Mouse (Mus musculus) liver (tissue): Measurements from ENCODE around the gene Serpina16.
"Not testable (repeated sequence)": the region's sequence is repeated elsewhere in the genome, so short reads cannot be mapped to it uniquely, and the experiment has no call there.

Experiments
- DNase-seq: peaks from one replicate; pipeline ENCODE4 v3.0.0-alpha.2; 2020; ENCODE audit warnings: mixed read lengths

The Serpina16 gene

GRCm38 (mm10) chr12:103676039-103676438 lies at the start of gene Serpina16:
Serpina16 (minus strand) TSS chr12:103676139.
- DNase-seq, result no peak

- no peak for DNase-seq
Observed at GRCm38 (mm10) chr12:103711537-103711936, 35.6 kb upstream of the Serpina16 start.

GRCm38 (mm10) chr12:103710405-103710804 lies 34.5 kb upstream of the Serpina16 start:
- no peak for DNase-seq

GRCm38 (mm10) chr12:103706113-103706512 lies 30.2 kb upstream of the Serpina16 start:
- DNase-seq, result peak; percentile 43

- DNase-seq, result no peak
Observed at GRCm38 (mm10) chr12:103705547-103705946, 29.6 kb upstream of the Serpina16 start.

GRCm38 (mm10) chr12:103700144-103700750 lies 24.3 kb upstream of the Serpina16 start:
- DNase-seq, result no peak

- DNase-seq, result no peak
Observed at GRCm38 (mm10) chr12:103695429-103695828, 19.5 kb upstream of the Serpina16 start, which contains the start of gene Serpina1f. Serpina1f (minus strand) TSS chr12:103695529.

- no peak for DNase-seq
Observed at GRCm38 (mm10) chr12:103688221-103688814, 12.4 kb upstream of the Serpina16 start.

- no peak for DNase-seq
Observed at GRCm38 (mm10) chr12:103687021-103687420, 11.1 kb upstream of the Serpina16 start.

- no peak for DNase-seq
Observed at GRCm38 (mm10) chr12:103686050-103686449, 10.1 kb upstream of the Serpina16 start.

- peak; percentile 37 for DNase-seq
Observed at GRCm38 (mm10) chr12:103685386-103685785, 9.4 kb upstream of the Serpina16 start.

GRCm38 (mm10) chr12:103683775-103684174 lies 7.8 kb upstream of the Serpina16 start:
- no peak for DNase-seq

- DNase-seq, result peak; percentile 9
Observed at GRCm38 (mm10) chr12:103681739-103682138, 5.8 kb upstream of the Serpina16 start.

GRCm38 (mm10) chr12:103681169-103681568 lies 5.2 kb upstream of the Serpina16 start:
- DNase-seq, result no peak

- not testable (repeated sequence) for DNase-seq
Observed at GRCm38 (mm10) chr12:103679853-103680252, 3.9 kb upstream of the Serpina16 start.

- DNase-seq, result no peak
Observed at GRCm38 (mm10) chr12:103673179-103673578, 2.8 kb downstream of the Serpina16 start.

GRCm38 (mm10) chr12:103671483-103671882 lies 4.5 kb downstream of the Serpina16 start:
- no peak for DNase-seq

GRCm38 (mm10) chr12:103670964-103671363 lies 5.0 kb downstream of the Serpina16 start:
- DNase-seq, result no peak

GRCm38 (mm10) chr12:103670344-103670743 lies 5.6 kb downstream of the Serpina16 start:
- no peak for DNase-seq

GRCm38 (mm10) chr12:103665286-103665685 lies 10.7 kb downstream of the Serpina16 start:
- DNase-seq, result no peak

GRCm38 (mm10) chr12:103662053-103662452 lies 13.9 kb downstream of the Serpina16 start:
- DNase-seq, result not testable (repeated sequence)

GRCm38 (mm10) chr12:103660076-103660475 lies 15.9 kb downstream of the Serpina16 start:
- no peak for DNase-seq

- DNase-seq, result no peak
Observed at GRCm38 (mm10) chr12:103659171-103659570, 16.8 kb downstream of the Serpina16 start.

GRCm38 (mm10) chr12:103657991-103658390 lies 17.9 kb downstream of the Serpina16 start:
- no peak for DNase-seq
